Mouse (Mus musculus) kidney, postnatal 25 days (tissue): Measurements from ENCODE around the gene Ablim1.

Source experiments
- DNase-seq, 2 experiments: peaks; one replicate each; pipeline ENCODE4 v3.0.0; 2021; ENCODE audit warnings: mixed read lengths in 2 of 2

The Ablim1 gene

GRCm38 (mm10) chr19:57298006-57298405 is 16.7 kb downstream of the Ablim1 start:
- peak in 1 of 2 experiments; percentile 64 for DNase-seq

- DNase-seq: no peak
Observed at GRCm38 (mm10) chr19:57297447-57297846, 17.3 kb downstream of the Ablim1 start.

DNA sequence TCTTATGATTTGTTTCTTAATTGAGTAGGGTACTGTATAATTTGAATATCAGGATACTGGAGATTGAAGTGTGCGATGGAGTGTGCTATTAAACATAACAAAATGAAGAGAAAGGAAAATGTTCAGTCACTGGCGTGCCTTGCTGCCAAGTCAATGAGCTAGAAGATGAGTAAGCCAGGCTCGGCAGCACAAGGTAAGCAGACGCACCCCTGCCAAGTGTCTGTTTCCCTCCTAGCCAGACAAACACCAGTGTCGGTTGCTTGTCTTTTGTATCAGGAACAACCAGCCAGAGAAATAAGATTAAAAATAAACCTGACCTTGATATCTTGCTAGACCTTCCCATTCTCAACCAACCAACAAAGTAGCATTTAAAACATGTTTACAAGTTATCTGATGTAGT is 18.2 kb downstream of the Ablim1 start:
- no peak for DNase-seq

GRCm38 (mm10) chr19:57295521-57295920 is 19.2 kb downstream of the Ablim1 start:
- no peak for DNase-seq

GRCm38 (mm10) chr19:57294356-57294755 is 20.4 kb downstream of the Ablim1 start:
- no peak for DNase-seq

- peak; percentile 69 to 74 for DNase-seq
Observed at GRCm38 (mm10) chr19:57293737-57294136, 21.0 kb downstream of the Ablim1 start.

DNA sequence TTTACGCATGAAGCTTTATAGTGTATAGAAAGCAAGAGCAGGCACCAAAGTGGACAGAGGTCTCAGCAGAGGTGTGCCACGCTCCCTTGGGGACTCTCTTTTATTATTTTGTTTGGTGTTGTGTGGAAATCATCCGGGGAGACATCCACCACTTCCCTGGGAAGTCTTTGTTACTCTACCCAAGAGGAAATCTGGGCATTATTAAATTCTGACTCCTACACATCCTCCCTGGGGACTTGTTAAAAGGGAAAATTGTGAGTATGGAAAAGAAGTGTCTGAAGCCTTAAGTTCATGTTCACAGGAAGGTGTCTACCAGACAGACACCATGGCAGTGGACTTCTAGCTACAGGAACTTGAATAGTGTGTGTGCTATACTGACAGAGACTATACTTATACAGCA is 31.4 kb downstream of the Ablim1 start:
- no peak for DNase-seq

GRCm38 (mm10) chr19:57282642-57283041 is 32.1 kb downstream of the Ablim1 start:
- peak in 1 of 2 experiments; percentile 45 for DNase-seq

DNA sequence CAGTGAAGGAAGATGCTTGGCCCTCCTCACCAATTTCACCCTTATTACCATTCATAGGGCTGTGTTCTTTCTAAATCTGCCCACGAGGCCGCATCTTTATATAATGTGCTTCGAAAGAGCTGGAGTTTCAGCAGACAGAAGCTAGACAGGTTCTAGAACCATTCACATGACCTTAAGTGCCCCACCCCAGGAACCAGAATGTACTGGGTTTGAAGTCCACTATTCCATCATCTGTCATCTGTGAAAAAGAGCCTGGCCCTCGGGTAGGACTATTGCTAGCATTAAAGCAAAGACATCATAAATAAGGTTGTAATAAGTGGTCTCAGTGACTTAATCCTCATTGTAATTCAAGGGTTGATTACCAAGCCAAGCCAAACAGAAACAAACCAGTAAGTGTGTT is 35.1 kb downstream of the Ablim1 start:
- no peak for DNase-seq

DNA sequence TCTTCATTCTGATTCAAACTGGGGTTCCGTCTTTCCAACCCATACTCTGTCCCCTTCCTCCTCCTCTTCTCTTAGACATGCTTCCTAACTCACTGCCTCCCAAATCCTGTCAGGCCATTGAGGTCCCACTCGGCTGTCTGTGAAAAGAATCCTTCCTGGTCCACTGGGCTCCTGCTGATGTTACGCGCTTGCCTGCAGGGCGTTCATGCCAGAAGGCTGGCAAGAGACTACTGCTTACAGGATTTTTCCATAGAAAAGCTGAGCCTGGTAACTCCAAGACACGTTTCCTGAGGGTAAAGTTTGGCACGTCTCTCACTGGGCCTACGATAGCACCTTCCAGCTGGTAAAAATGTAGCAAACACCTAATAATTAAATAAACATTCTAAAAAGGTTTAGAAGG is 36.5 kb downstream of the Ablim1 start:
- no peak for DNase-seq

GRCm38 (mm10) chr19:57277010-57277409 is 37.7 kb downstream of the Ablim1 start:
- no peak for DNase-seq

DNA sequence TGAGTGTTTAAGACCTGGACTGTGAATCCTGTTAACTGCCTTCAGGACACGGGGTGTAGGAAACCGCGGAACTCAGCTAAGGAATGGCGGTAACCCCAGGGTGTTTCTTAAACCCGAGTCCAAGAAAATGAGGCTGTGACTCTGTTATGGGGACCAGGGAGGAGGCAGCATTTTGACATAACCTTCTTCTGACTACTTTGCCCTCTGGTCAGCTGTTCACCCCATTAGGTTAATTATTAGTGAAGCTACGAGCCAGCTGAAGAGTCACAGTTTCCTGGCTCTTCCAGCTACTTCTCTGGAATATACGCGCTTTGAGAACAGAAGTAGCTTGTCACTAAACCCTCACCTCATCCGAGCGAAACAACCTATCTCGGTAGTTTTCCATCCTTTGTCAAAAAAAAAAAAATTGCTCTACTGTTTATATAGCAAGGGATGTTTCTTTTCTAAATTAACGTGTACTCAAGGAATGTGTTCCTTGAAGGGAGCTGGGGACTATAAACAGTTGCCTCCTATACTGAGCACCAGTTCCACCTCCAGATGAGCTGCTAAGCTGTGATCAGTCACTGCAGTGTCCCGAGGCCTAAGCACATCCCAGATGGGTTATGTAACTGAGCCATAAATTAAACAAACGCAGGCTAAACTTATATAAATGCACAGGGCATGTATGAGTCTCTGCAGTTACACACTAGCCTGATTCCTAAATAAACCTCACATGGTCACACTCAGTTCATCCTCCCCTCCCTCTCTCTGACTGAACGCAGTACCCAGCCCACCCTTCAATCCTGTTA is 39.4 kb downstream of the Ablim1 start:
- peak; percentile 60 to 76 for DNase-seq

DNA sequence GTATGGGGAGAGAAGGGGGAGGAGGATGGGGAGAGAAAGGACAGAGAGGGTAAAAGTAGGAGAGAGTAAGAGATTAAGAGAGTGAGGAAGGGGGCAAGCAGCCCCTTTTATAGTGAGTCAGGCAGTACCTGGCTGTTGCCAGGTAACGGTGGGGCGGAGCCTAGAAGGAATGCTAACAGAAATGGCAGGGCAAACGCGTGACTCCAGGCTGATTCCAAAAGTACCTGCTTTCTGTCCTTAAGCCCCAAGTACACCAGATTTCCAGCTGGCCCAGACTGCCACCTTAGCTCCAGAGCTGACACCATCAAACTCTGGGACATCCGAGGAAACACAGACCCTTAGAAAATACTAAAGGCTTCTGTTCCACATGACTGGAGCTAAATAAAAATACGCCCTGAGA is 40.0 kb downstream of the Ablim1 start:
- peak; percentile 93 to 96 for DNase-seq

- peak in 1 of 2 experiments; percentile 60 for DNase-seq
Observed at GRCm38 (mm10) chr19:57274286-57274685, 40.4 kb downstream of the Ablim1 start.

GRCm38 (mm10) chr19:57272824-57273613 is 41.7 kb downstream of the Ablim1 start:
- DNase-seq: peak; percentile 84 to 91

DNA sequence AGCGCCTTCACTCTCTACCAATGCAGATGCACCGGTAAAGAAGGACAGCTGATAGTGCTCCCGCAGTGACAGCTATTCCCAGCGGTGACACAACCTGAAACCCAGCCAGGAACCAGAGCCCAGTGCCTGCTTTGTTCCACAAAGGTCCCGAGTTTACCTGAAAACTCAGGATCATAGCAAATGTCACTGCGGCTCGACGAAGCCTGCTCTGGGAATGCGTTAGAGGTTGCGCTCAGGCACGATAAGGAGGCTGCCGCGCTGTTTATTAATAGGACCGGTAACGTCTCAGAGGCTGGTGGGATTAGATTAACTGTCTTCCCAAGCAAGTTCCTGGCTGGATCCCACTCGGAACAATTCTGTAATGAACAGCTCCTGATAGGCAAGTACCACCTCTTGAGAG is 43.0 kb downstream of the Ablim1 start:
- DNase-seq: no peak

DNA sequence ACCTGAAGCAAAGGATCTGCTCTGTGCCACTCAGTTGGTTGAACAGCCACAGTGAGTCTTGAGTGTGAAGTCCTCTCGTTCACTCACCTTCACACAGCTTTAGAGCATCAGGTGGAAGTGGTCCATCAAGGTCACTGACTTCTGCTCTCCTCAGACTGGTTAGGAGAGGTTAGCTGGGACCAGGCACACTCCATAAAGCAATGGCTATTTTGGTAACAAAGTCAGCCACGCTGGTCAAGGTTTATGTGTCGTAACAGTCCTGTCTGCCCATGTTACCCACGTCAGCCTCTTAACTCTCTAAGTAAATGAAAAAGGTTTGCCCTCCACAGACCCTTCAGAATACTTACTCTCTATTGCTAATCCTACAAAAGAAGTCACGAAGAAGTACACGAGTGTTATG is 44.0 kb downstream of the Ablim1 start:
- DNase-seq: peak in 1 of 2 experiments; percentile 26

GRCm38 (mm10) chr19:57269791-57270190 is 44.9 kb downstream of the Ablim1 start:
- DNase-seq: peak in 1 of 2 experiments; percentile 23

GRCm38 (mm10) chr19:57267531-57267930 is 47.2 kb downstream of the Ablim1 start:
- DNase-seq: no peak

DNA sequence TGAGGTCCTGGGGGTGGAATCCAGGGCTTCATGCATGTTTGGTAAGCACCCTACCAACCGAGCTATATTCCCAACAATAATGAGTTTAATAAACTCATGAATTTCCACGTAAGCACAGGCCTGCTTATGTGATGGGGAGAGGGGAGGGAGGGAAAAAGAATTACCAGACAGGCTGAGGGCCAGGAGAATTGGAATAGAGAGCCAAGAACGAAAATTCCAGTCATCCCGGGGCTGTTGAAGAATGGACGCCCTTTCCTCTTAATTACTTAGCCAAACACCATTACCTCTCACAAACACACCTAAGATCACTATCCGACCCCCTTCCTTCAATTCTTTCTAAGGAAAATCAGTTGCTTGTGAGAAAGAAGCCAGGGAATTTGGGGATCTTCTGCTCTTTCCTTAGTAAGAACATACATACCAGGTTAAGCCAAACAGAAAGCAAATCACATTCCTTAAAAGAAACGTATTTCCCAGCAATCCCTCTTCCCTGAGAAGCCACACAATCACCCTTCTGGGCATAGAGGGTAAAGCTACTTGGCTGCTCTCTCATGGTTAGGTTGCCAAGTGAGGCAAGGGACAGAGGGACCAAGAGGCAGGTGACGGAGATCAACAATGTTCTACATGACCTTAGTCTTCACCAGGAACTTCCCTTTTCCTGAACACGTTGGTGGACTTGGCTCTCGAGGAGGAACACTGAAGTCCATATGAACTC is 48.2 kb downstream of the Ablim1 start:
- DNase-seq: no peak

GRCm38 (mm10) chr19:57264296-57264947 is 50.3 kb downstream of the Ablim1 start:
- no peak for DNase-seq

DNA sequence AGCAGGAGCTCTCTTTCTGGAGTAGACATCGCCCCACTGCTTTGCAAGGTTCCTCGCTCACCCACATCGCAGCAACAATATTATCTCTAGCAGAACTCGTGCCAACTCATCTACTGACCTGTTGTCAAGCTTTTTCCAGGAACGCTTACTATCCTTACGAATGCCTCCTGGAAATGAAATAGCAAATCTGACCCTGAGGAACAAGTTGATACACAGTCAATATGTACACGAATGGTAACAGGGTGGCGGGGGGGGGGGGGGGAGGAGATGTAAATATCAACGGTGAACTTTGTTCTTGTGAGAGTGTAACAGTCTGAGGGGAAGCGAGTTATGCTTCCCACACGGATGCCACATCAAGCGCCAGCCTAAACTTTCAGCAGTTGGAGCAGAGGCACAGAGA is 56.9 kb downstream of the Ablim1 start:
- DNase-seq: no peak

GRCm38 (mm10) chr19:57256666-57257065 is 58.1 kb downstream of the Ablim1 start:
- no peak for DNase-seq
